Mouse (Mus musculus) erythroblast, embryonic 14.5 days (primary cell): ENCODE results near the gene Asf1b.

Source experiments
- GATA1 ChIP-seq: IDR thresholded peaks from 2 replicates; pipeline ENCODE4 v1.6.1; 2012; ENCODE audit warnings: low read length, inconsistent platforms, mixed read lengths
- TAL1 ChIP-seq: IDR thresholded peaks from 3 replicates; pipeline ENCODE4 v1.6.1; 2012; ENCODE audit warnings: low read length, inconsistent platforms, mixed read lengths

DNA sequence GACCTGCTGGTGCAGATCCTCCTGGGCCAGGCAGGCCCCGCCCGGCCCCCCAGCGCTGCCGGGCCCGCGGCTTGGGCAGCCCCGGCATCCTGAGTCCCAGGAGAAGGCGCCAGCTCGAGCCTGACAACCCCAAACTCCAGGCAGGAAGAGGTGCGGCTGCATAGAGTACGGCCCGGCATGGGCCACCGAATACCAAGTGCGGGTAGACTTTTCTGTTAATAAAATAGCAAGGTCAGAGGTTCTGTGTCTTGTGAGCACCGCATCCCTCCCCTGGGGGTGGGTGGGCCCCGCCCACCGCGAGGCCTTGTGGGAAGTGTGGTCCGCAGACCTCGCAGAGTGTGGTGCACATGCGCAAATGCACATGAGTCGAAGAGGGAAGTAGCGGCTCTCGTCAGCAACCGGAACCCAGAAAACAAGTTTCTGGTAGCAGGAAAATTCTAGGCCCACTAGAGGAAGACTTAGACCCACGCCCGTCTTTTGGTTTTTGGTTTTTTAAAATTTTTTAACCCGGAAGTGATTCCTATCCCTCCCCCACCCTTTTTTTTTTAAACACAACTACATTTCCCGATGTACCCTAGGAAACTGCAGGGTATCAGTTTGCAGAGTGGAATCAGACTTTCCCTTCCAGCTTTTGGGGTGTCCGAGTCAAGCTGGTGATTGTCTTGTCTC is 49.4 kb downstream of the Asf1b start:
- no peak for TF ChIP-seq GATA1
- no peak for TF ChIP-seq TAL1
